ENCODE assay signal across 9 mouse cellular contexts in the genomic region with DNA sequence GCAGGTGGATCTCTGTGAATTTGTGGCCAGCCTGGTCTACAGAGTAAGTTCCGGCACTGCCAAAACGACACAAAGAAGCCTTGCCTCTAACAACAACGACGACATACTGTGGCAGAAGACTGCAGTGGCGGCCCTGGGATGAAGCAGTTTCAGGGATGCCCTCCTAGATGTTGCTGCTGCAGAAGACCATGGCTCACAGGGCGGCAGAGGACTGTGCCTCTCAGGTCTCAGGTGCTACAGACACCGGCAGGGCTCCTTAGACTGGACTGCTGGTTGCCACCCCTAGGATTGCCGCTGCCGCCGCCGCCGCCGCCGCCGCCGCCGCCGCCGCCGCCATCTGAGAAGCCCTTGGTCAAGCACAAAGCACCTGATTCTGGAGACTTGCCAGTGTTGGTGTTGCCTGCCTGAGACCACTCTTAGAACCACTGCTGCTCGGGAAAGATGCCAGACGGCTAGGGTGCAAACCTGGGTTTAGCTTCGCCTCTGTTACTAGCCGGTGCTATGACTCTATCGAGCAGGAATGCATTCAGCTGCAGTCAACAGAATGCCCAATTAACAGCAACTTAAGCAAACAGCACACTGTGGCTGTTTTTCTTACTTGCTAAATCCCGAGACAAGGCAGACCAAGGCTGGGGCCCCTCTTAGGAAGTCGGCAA. TPM values are rescaled to one million over a fixed set of nuclear protein-coding genes. Genes with fewer than 3 reads are reported as not detected.
DNase-seq lines count a peak whose midpoint lies in the region; ATAC-seq and TF ChIP-seq lines count a peak whose summit lies in the region.
"Had no signal": no experiment of that assay in that cellular context is flagged by ENCODE, and none has a peak within 500 bp of the region (broad histone marks: within the 10 kb centered on the region; RNA-seq: fewer than 3 reads in every experiment).

No protein-coding gene starts in this region.

- TF ChIP-seq CTCF in heart, postnatal 0 days (IDR thresholded peaks at IDR 0.05; ENCODE audit: low read depth): no peak
- no peak for TF ChIP-seq CTCF in olfactory bulb, adult 2 months (IDR thresholded peaks at IDR 0.05; ENCODE audit: insufficient read depth, low read depth, low read length)

- ATAC-seq in heart, postnatal 0 days (ENCODE audit: insufficient read depth, low read depth): peak; percentile 52
- no peak for ATAC-seq in liver, embryonic 12.5 days
- ATAC-seq in granulocyte monocyte progenitor cell, adult 5-6 weeks (replicated peaks; ENCODE audit: poor library complexity, severe bottlenecking): no peak

- peak overlapping the region; percentile 47 for H3K27ac ChIP-seq in heart, postnatal 0 days (ENCODE audit: low read depth)
- H3K27ac ChIP-seq in liver, embryonic 12.5 days: no peak overlapping the region
- H3K27ac ChIP-seq in olfactory bulb, adult 2 months (ENCODE audit: insufficient read depth, low read depth, low read length): no peak overlapping the region

- no peaks in the 10 kb centered on the region for H3K36me3 ChIP-seq in heart, postnatal 0 days (replicated peaks; ENCODE audit: control insufficient read depth, insufficient read depth, low read length)
- no peaks in the 10 kb centered on the region for H3K36me3 ChIP-seq in liver, embryonic 12.5 days

- no peak for TF ChIP-seq EP300 in heart, postnatal 0 days (IDR thresholded peaks at IDR 0.05; ENCODE audit: low read depth)

- no peak overlapping the region; the same call in 1 of the 2 replicates for H3K9ac ChIP-seq in heart, postnatal 0 days (replicated peaks; ENCODE audit: low read depth, low read length)
- 0 out of 2 replicates have a peak overlapping the region, but pooled peaks have one; percentile 1 for H3K9ac ChIP-seq in liver, embryonic 12.5 days

- H3K4me1 ChIP-seq in heart, postnatal 0 days (ENCODE audit: control insufficient read depth, insufficient read depth): 0 out of 2 replicates have a peak, but pooled peaks cover 4% of the 10 kb centered on the region
- H3K4me1 ChIP-seq in liver, embryonic 12.5 days: 0 out of 2 replicates have a peak, but pooled peaks cover 5% of the 10 kb centered on the region
- peaks cover 11% of the 10 kb centered on the region for H3K4me1 ChIP-seq in olfactory bulb, adult 2 months (ENCODE audit: control insufficient read depth, insufficient read depth, low read length)

- peak overlapping the region; percentile 62 for H3K4me2 ChIP-seq in heart, postnatal 0 days (ENCODE audit: low read depth, low read length)
- peak overlapping the region; percentile 40 for H3K4me2 ChIP-seq in liver, embryonic 12.5 days

- TF ChIP-seq POLR2A in olfactory bulb, adult 2 months (IDR thresholded peaks at IDR 0.05; ENCODE audit: insufficient read depth, low read depth, low read length): no peak

- WGBS in heart, postnatal 0 days: 26% methylated on average over 27 of the region's 27 CpGs
- 26% methylated on average over 27 of the region's 27 CpGs for WGBS in liver, embryonic 12.5 days (ENCODE audit: insufficient replicate concordance)
- WGBS in olfactory bulb, adult 2 months: 12% methylated on average over 27 of the region's 27 CpGs

- peak overlapping the region; percentile 37 for H3K4me3 ChIP-seq in heart, postnatal 0 days (ENCODE audit: low read depth, low read length)
- peak overlapping the region; percentile 8; the same call in 1 of the 2 replicates for H3K4me3 ChIP-seq in liver, embryonic 12.5 days
- H3K4me3 ChIP-seq in olfactory bulb, adult 2 months (ENCODE audit: insufficient read depth, low read depth, low read length): peak overlapping the region; percentile 42

- peak; percentile 38 for DNase-seq in adrenal gland, adult 2 months
- no peak for DNase-seq in adrenal gland, adult 18-20 months (ENCODE audit: low spot score in 2 of 2)
- peak; percentile 89 for DNase-seq in Muller cell, postnatal 12 days (ENCODE audit: inconsistent ontology term)
- peak; percentile 70 for DNase-seq in heart, postnatal 0 days (ENCODE audit: low spot score)
- no peak for DNase-seq in adrenal gland, postnatal 14 days

- H3K27me3 ChIP-seq in heart, postnatal 0 days (ENCODE audit: control insufficient read depth, insufficient read depth, low read length): no peaks in the 10 kb centered on the region
- peaks cover 59% of the 10 kb centered on the region for H3K27me3 ChIP-seq in liver, embryonic 12.5 days (replicated peaks)

- no peaks in the 10 kb centered on the region for H3K9me3 ChIP-seq in heart, postnatal 0 days (replicated peaks; ENCODE audit: control insufficient read depth, low read length)
- no peaks in the 10 kb centered on the region for H3K9me3 ChIP-seq in liver, embryonic 12.5 days (replicated peaks)

RNA-seq across cellular contexts. Expression of a gene that starts 15.4 kb away (rescaled TPM):
- total RNA-seq in adrenal gland, adult 2 months (2021): 1 to 10 TPM; 6.2 to 7.5 TPM
- polyA plus RNA-seq in adrenal gland, adult 2 months (2012; rRNA removed): 5.5 and 6.0 TPM in 2 replicates
- 1 to 10 TPM; 5.9 to 6.4 TPM for total RNA-seq in adrenal gland, adult 18-20 months (2021)
- 0.08 TPM in 1 of 2 replicates, not detected in the other for total RNA-seq in heart, postnatal 0 days (2014; rRNA removed; ENCODE audit: low replicate concordance)
- polyA plus RNA-seq in heart, postnatal 0 days (2015; fragmentation: Nextera tagmentation; extraction: Ambion mirVana): 1.8 and 2.1 TPM in 2 replicates
- 0.57 and 0.62 TPM in 2 replicates for polyA plus RNA-seq in liver, embryonic 12.5 days (2016; fragmentation: Nextera tagmentation; extraction: Ambion mirVana)
- polyA plus RNA-seq in olfactory bulb, adult 2 months (2012; ENCODE audit: insufficient read depth, insufficient read length, low replicate concordance, missing spikeins): not detected in 2 replicates
- total RNA-seq in granulocyte monocyte progenitor cell, adult 5-6 weeks (2014; fragmentation: Nextera tagmentation): not detected in 2 replicates
- total RNA-seq in granulocyte monocyte progenitor cell, adult 5-6 weeks (2017): not detected in 2 replicates
- 7.2 and 7.9 TPM in 2 replicates for total RNA-seq in adrenal gland, postnatal 14 days (2021)

RNA-seq across cellular contexts. Expression of a gene that starts 20.6 kb away (rescaled TPM):
- 10 to 100 TPM; 42.9 to 43.0 TPM for total RNA-seq in adrenal gland, adult 2 months (2021)
- polyA plus RNA-seq in adrenal gland, adult 2 months (2012; rRNA removed): 15.2 and 42.7 TPM in 2 replicates
- 10 to 100 TPM; 32.9 to 37.0 TPM for total RNA-seq in adrenal gland, adult 18-20 months (2021)
- total RNA-seq in heart, postnatal 0 days (2014; rRNA removed; ENCODE audit: low replicate concordance): 47.4 and 54.8 TPM in 2 replicates
- 38.7 and 39.4 TPM in 2 replicates for polyA plus RNA-seq in heart, postnatal 0 days (2015; fragmentation: Nextera tagmentation; extraction: Ambion mirVana)
- polyA plus RNA-seq in liver, embryonic 12.5 days (2016; fragmentation: Nextera tagmentation; extraction: Ambion mirVana): 55.2 and 59.6 TPM in 2 replicates
- polyA plus RNA-seq in olfactory bulb, adult 2 months (2012; ENCODE audit: insufficient read depth, insufficient read length, low replicate concordance, missing spikeins): not detected in 2 replicates
- 27.6 and 53.4 TPM in 2 replicates for total RNA-seq in granulocyte monocyte progenitor cell, adult 5-6 weeks (2014; fragmentation: Nextera tagmentation)
- total RNA-seq in granulocyte monocyte progenitor cell, adult 5-6 weeks (2017): 25.8 and 43.7 TPM in 2 replicates
- total RNA-seq in adrenal gland, postnatal 14 days (2021): 45.9 and 48.6 TPM in 2 replicates

RNA-seq across cellular contexts. Expression of a gene that starts 20.6 kb away (rescaled TPM):
- 10 to 100 TPM; 50.7 to 50.9 TPM for total RNA-seq in adrenal gland, adult 2 months (2021)
- 41.7 and 46.9 TPM in 2 replicates for polyA plus RNA-seq in adrenal gland, adult 2 months (2012; rRNA removed)
- total RNA-seq in adrenal gland, adult 18-20 months (2021): 10 to 100 TPM; 50.3 to 57.4 TPM
- total RNA-seq in heart, postnatal 0 days (2014; rRNA removed; ENCODE audit: low replicate concordance): 44.8 and 47.6 TPM in 2 replicates
- 11.3 and 11.7 TPM in 2 replicates for polyA plus RNA-seq in heart, postnatal 0 days (2015; fragmentation: Nextera tagmentation; extraction: Ambion mirVana)
- polyA plus RNA-seq in liver, embryonic 12.5 days (2016; fragmentation: Nextera tagmentation; extraction: Ambion mirVana): 12.7 and 13.0 TPM in 2 replicates
- not detected in 2 replicates for polyA plus RNA-seq in olfactory bulb, adult 2 months (2012; ENCODE audit: insufficient read depth, insufficient read length, low replicate concordance, missing spikeins)
- total RNA-seq in granulocyte monocyte progenitor cell, adult 5-6 weeks (2014; fragmentation: Nextera tagmentation): 12.3 and 15.7 TPM in 2 replicates
- total RNA-seq in granulocyte monocyte progenitor cell, adult 5-6 weeks (2017): 20.0 and 27.4 TPM in 2 replicates
- 53.7 and 56.0 TPM in 2 replicates for total RNA-seq in adrenal gland, postnatal 14 days (2021)

RNA-seq across cellular contexts. Expression of a gene that starts 30.0 kb away (rescaled TPM):
- 1 to 10 TPM; 6.8 TPM for total RNA-seq in adrenal gland, adult 2 months (2021)
- 9.3 and 9.4 TPM in 2 replicates for polyA plus RNA-seq in adrenal gland, adult 2 months (2012; rRNA removed)
- 1 to 10 TPM; 6.4 to 7.3 TPM for total RNA-seq in adrenal gland, adult 18-20 months (2021)
- total RNA-seq in heart, postnatal 0 days (2014; rRNA removed; ENCODE audit: low replicate concordance): 0.54 and 1.4 TPM in 2 replicates
- polyA plus RNA-seq in heart, postnatal 0 days (2015; fragmentation: Nextera tagmentation; extraction: Ambion mirVana): 0.20 and 0.21 TPM in 2 replicates
- polyA plus RNA-seq in liver, embryonic 12.5 days (2016; fragmentation: Nextera tagmentation; extraction: Ambion mirVana): 0.17 and 0.26 TPM in 2 replicates
- not detected in 2 replicates for polyA plus RNA-seq in olfactory bulb, adult 2 months (2012; ENCODE audit: insufficient read depth, insufficient read length, low replicate concordance, missing spikeins)
- 0.41 and 0.83 TPM in 2 replicates for total RNA-seq in granulocyte monocyte progenitor cell, adult 5-6 weeks (2014; fragmentation: Nextera tagmentation)
- total RNA-seq in granulocyte monocyte progenitor cell, adult 5-6 weeks (2017): 0.36 and 0.65 TPM in 2 replicates
- 10.9 and 13.5 TPM in 2 replicates for total RNA-seq in adrenal gland, postnatal 14 days (2021)
- total RNA-seq: neutrophil, adult 5-6 weeks had no signal

RNA-seq across cellular contexts. Expression of a gene that starts 30.9 kb away (rescaled TPM):
- total RNA-seq in adrenal gland, adult 2 months (2021): 10 to 100 TPM; 19.4 to 39.7 TPM
- polyA plus RNA-seq in adrenal gland, adult 2 months (2012; rRNA removed): 112 and 122 TPM in 2 replicates
- 10 to 100 TPM; 24.3 to 25.6 TPM for total RNA-seq in adrenal gland, adult 18-20 months (2021)
- 22.0 and 23.2 TPM in 2 replicates for total RNA-seq in heart, postnatal 0 days (2014; rRNA removed; ENCODE audit: low replicate concordance)
- 9.5 and 10.6 TPM in 2 replicates for polyA plus RNA-seq in heart, postnatal 0 days (2015; fragmentation: Nextera tagmentation; extraction: Ambion mirVana)
- 2.7 and 2.8 TPM in 2 replicates for polyA plus RNA-seq in liver, embryonic 12.5 days (2016; fragmentation: Nextera tagmentation; extraction: Ambion mirVana)
- polyA plus RNA-seq in olfactory bulb, adult 2 months (2012; ENCODE audit: insufficient read depth, insufficient read length, low replicate concordance, missing spikeins): not detected in 2 replicates
- total RNA-seq in granulocyte monocyte progenitor cell, adult 5-6 weeks (2014; fragmentation: Nextera tagmentation): 1.4 TPM in 1 of 2 replicates, not detected in the other
- 0.47 TPM in 1 of 2 replicates, not detected in the other for total RNA-seq in granulocyte monocyte progenitor cell, adult 5-6 weeks (2017)
- 30.5 and 32.7 TPM in 2 replicates for total RNA-seq in adrenal gland, postnatal 14 days (2021)

Comparison
In these comparisons a context has a peak if more than half of its experiments do, and no peak if none do; other contexts are left out.
1. DNase-seq: peak in adrenal gland, adult 2 months (single experiment), Muller cell, postnatal 12 days (single experiment) and heart, postnatal 0 days (single experiment); none in adrenal gland, adult 18-20 months (0 of 2) and adrenal gland, postnatal 14 days (single experiment).
2. Peak in every context shown above with its lines, with median percentiles within 50 percentile points of each other: H3K4me3 ChIP-seq.